Mouse (Mus musculus) retina, postnatal 1 day (tissue): ENCODE results near the gene Ddx23.

Experiments
- DNase-seq: peaks from one replicate; pipeline ENCODE4 v3.0.0-alpha.2; 2012

Gene Ddx23

GRCm38 (mm10) chr15:98674284-98674993 is 11.7 kb upstream of the Ddx23 start:
- DNase-seq: no peak

- DNase-seq: no peak
Measured at GRCm38 (mm10) chr15:98673732-98674131, 11.0 kb upstream of the Ddx23 start.

GRCm38 (mm10) chr15:98672592-98672991 is 9.9 kb upstream of the Ddx23 start:
- DNase-seq: no peak

GRCm38 (mm10) chr15:98664042-98664907 is 1.6 kb upstream of the Ddx23 start:
- DNase-seq: peak; percentile 28

GRCm38 (mm10) chr15:98662198-98662566 is 512 bp downstream of the Ddx23 start:
- DNase-seq: no peak

GRCm38 (mm10) chr15:98656982-98657751 is 5.5 kb downstream of the Ddx23 start:
- no peak for DNase-seq

- DNase-seq: no peak
Measured at GRCm38 (mm10) chr15:98652174-98652573, 10.5 kb downstream of the Ddx23 start.

- no peak for DNase-seq
Measured at GRCm38 (mm10) chr15:98651431-98651830, 11.3 kb downstream of the Ddx23 start.

- DNase-seq: no peak
Measured at GRCm38 (mm10) chr15:98648071-98648470, 14.6 kb downstream of the Ddx23 start.

GRCm38 (mm10) chr15:98647308-98647707 is 15.4 kb downstream of the Ddx23 start:
- DNase-seq: no peak

- DNase-seq: no peak
Measured at GRCm38 (mm10) chr15:98646737-98647136, 16.0 kb downstream of the Ddx23 start.

GRCm38 (mm10) chr15:98645057-98646026 is 17.4 kb downstream of the Ddx23 start:
- no peak for DNase-seq

- DNase-seq: no peak
Measured at GRCm38 (mm10) chr15:98644406-98644805, 18.3 kb downstream of the Ddx23 start.

- DNase-seq: no peak
Measured at GRCm38 (mm10) chr15:98640157-98640556, 22.5 kb downstream of the Ddx23 start.

- no peak for DNase-seq
Measured at GRCm38 (mm10) chr15:98637155-98637554, 25.5 kb downstream of the Ddx23 start.

- peak; percentile 66 for DNase-seq
Measured at GRCm38 (mm10) chr15:98636517-98636916, 26.2 kb downstream of the Ddx23 start.

GRCm38 (mm10) chr15:98635291-98635841 is 27.3 kb downstream of the Ddx23 start:
- DNase-seq: peak; percentile 63

- peak; percentile 91 for DNase-seq
Measured at GRCm38 (mm10) chr15:98634541-98635081, 28.1 kb downstream of the Ddx23 start.

GRCm38 (mm10) chr15:98633822-98634470 is 28.7 kb downstream of the Ddx23 start:
- no peak for DNase-seq

- DNase-seq: peak; percentile 55
Measured at GRCm38 (mm10) chr15:98632921-98633320, 29.8 kb downstream of the Ddx23 start.
